Mouse (Mus musculus) limb, embryonic 15.5 days (tissue): ENCODE measurements at regions not wholly inside any gene's neighbourhood (a gene's known extent, or its start where the extent isn't known, plus 50 kb on each side); places are given as distances from the start of the nearest gene placed in this dataset.
A peak's percentile ranks its signal among the peaks of the same experiment; 100 is the strongest.

ENCODE experiments used
- ATAC-seq: fragments of 200-750 bp; cut with Nextera tagmentation; 2 replicates; pipeline ENCODE4 v1.8.0; 2017; ENCODE audit warnings: low read depth, moderate TSS enrichment; ENCODE audit not compliant: insufficient number of reproducible peaks, low FRiP score, low TSS enrichment
- H3K27ac ChIP-seq: fragments of 300-500 bp; sonication (generic); 2 replicates; pipeline ENCODE4 v1.5.1; 2015; ENCODE audit warnings: moderate library complexity, mild to moderate bottlenecking, inconsistent platforms
- H3K27me3 ChIP-seq: fragments of 300-500 bp; sonication (generic); 2 replicates; pipeline ENCODE4 v1.6.1; 2015; ENCODE audit warnings: inconsistent platforms
- H3K36me3 ChIP-seq: fragments of 300-500 bp; sonication (generic); 2 replicates; pipeline ENCODE4 v1.6.1; 2015; ENCODE audit warnings: inconsistent platforms
- H3K4me1 ChIP-seq: fragments of 300-500 bp; sonication (generic); 2 replicates; pipeline ENCODE4 v1.6.1; 2015; ENCODE audit warnings: inconsistent platforms
- H3K4me2 ChIP-seq: fragments of 300-500 bp; sonication (generic); 2 replicates; pipeline ENCODE4 v1.6.1; 2015; ENCODE audit warnings: mild to moderate bottlenecking, inconsistent platforms
- H3K4me3 ChIP-seq: fragments of 300-500 bp; sonication (generic); 2 replicates; pipeline ENCODE4 v1.5.1; 2015; ENCODE audit warnings: mild to moderate bottlenecking, inconsistent platforms
- H3K9ac ChIP-seq: fragments of 300-500 bp; sonication (generic); 2 replicates; pipeline ENCODE4 v1.6.1; 2015; ENCODE audit warnings: inconsistent platforms
- H3K9me3 ChIP-seq: fragments of 300-500 bp; sonication (generic); 2 replicates; pipeline ENCODE4 v1.6.1; 2016; ENCODE audit warnings: inconsistent platforms
- WGBS: fragments of 180-500 bp; shearing (Covaris S2); methylation state at CpG from one replicate; pipeline ENCODE4 v1.1.7; 2015; 5-methylcytosine and 5-hydroxymethylcytosine counted together

DNA sequence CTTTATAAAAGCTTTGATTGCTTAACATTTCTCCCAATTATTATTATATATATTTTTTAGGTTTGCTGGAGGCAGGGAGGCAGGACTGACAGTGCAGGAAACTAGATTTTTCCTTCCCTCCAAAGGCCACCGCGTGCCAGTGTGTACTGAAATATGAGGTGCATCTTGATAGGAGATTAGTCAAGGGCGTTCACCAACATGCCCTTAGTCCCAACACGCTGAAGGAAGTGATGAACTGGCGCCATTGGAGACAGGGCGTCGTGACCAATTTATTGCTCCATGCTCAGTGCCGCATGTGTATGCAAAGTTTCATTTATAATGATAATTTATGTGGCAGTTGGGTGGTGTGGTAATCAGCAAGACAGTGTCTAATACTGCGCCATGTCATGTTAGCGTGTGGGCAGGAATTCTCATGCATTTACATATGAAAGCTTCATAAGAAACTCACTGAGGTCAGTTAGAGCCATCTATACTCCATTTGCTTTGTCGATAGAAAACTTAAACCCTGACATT, 66.2 kb downstream of the Isl1 start:
- no peak overlapping the region for H3K27ac ChIP-seq
- 85% methylated on average over 11 of the region's 11 CpGs for WGBS
- no peaks in the 10 kb centered on the region for H3K36me3 ChIP-seq

DNA sequence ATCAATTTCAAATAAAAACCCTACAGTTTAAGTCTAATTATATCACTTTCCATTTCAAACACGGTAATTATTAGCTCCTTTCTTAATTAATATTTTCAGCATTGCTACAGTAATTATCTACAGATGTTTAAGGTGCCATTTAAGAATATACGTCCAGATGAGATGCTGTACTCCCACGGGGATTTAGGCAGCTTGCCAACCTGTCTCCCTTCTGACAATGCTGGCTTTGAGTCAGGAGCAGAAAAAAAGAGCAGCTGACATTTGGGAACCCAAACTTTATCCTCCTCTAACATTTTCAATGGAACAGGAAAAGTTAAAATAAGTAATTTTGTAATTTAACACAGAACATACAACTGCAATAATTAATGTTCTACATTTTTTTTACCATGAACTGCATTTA, 94.4 kb downstream of the Isl1 start:
- no peak for ATAC-seq
- Histone ChIP-seq H3K4me3 (no peak overlapping the region), H3K27me3 (no peaks in the 10 kb centered on the region), H3K4me2 (no peak overlapping the region), H3K9me3 (no peaks in the 10 kb centered on the region), H3K27ac (no peak overlapping the region), H3K4me1 (peaks cover 4% of the 10 kb centered on the region; the same call in 1 of the 2 replicates), H3K9ac (no peak overlapping the region), H3K36me3 (no peaks in the 10 kb centered on the region)
- 10% methylated on average over 3 of the region's 3 CpGs for WGBS

More for the DNA sequence above, 66.2 kb downstream of the Isl1 start:
- Histone ChIP-seq H3K27me3 (no peaks in the 10 kb centered on the region), H3K9ac (no peak overlapping the region), H3K4me2 (no peak overlapping the region), H3K9me3 (no peaks in the 10 kb centered on the region), H3K4me3 (no peak overlapping the region), H3K4me1 (no peaks in the 10 kb centered on the region)
- no peak for ATAC-seq

DNA sequence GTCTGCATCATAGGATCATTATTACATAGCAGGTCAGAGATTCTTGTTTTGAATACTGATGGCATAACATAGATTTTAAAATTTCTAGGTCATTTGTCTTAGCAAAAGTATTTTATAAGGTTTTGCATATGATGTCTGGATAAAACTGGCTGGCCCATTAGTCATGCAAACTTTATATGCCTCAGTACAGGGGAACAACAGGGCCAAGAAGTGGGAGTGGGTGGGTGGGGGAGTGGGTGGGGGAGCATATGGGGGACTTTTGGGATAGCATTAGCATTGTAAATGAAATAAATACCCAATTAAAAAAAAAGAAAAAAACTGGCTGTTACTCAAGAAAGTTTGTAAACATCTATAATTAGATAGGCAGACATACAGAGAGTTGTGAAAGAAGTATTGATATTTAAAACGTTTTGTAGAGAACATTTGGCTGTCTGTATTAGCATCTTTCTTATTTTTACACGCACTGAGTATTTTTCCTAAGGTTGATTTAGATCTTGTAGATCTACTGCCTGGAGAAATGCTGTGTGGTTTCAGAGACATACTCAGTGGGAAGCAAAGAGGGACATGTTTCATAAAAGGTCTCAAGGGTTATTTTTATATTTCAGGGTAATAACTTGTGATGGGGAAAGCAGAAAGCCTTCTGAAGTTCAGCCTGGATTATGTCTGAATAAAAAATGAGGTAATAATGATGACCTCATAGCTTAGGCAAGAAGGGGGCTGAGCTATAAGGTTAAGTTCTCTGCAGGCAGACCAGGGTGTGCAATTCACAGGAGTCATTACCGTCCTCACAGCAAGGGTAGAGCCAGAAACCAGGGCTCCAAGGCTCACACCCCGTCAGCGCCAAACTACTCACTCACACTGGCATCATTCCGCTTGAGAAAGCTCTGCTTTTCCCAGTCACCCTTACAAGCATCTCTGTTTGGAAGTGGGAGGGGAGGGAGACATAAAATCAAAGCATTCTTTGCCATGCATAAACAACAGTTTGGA, 95.4 kb downstream of the Isl1 start:
- 0 out of 2 replicates have a peak, but pooled peaks have one; percentile 35 for ATAC-seq
- no peak overlapping the region for H3K27ac ChIP-seq
- 22% methylated on average over 6 of the region's 6 CpGs for WGBS

DNA sequence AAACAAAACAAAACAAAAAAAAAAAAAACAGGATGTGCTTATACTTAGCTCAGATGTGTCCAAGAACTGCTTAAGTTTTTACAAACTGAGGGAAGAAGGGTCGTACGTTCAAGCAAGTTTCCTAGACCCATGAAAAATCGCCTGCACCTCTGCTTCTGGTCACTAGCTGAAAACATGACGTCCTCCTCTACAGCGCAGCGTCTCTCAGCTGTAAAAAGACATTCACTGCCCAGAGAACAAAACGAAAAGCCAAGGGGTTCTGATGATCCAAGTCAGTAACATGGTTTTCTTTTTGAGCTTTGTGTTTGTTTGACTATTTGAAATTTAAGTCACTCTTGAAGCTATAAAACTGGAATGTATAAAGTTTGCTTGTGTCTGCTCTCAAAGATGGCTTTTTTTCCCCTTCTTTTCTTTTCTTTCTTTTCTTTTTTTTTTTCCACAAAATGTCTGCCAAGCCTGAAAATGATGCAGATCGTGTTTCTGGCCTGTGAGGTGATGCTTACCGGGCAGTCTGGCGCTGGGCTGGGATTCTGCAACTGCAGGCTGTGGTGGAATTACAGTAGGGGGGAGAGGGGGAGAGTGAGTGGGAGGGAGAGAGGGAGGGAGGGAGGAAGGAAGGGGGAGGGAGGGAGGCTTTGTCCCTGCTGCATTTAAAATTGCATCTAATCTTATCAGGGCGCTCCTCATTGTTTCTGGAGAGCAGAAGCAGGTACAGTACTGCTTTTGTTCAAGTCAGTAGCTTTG, 108.1 kb downstream of the Isl1 start:
- Histone ChIP-seq H3K4me3 (peak overlapping the region; percentile 18), H3K27me3 (no peaks in the 10 kb centered on the region), H3K4me2 (peak overlapping the region; percentile 38), H3K36me3 (no peaks in the 10 kb centered on the region), H3K27ac (no peak overlapping the region), H3K9me3 (no peaks in the 10 kb centered on the region), H3K9ac (no peak overlapping the region), H3K4me1 (0 out of 2 replicates have a peak, but pooled peaks cover 2% of the 10 kb centered on the region)
- ATAC-seq = 0 out of 2 replicates have a peak, but pooled peaks have one; percentile 44
- 4% methylated on average over 11 of the region's 11 CpGs for WGBS

More for the DNA sequence above, 95.4 kb downstream of the Isl1 start:
- H3K9ac ChIP-seq = no peak overlapping the region
- no peak overlapping the region for H3K4me2 ChIP-seq
- H3K9me3 ChIP-seq = no peaks in the 10 kb centered on the region
- no peaks in the 10 kb centered on the region for H3K36me3 ChIP-seq
- no peak overlapping the region for H3K4me3 ChIP-seq
- H3K27me3 ChIP-seq = no peaks in the 10 kb centered on the region
- peaks cover 4% of the 10 kb centered on the region; the same call in 1 of the 2 replicates for H3K4me1 ChIP-seq

DNA sequence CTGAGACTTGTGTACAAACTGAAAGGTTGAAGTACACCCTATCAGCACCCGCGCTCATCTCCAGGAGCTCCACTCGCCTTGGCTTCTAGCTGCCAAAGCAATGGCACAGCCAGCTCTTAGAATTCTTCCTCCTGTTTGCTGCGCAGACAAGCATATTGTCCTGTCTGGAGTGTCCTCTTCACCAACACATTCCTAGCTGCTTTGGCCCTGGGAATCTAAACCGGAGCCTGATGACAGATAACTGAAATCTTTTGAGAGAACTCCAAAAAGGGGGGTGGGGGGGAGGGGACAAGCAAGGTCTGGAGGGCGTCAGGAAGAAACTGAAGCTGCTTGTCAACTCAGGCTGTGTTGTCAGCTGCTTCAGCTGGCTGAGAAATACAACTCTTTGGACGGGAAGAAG, 122.4 kb downstream of the Isl1 start:
- no peak overlapping the region for H3K27ac ChIP-seq
- no peak overlapping the region for H3K4me2 ChIP-seq
- 58% methylated on average over 7 of the region's 7 CpGs for WGBS
- H3K27me3 ChIP-seq = no peaks in the 10 kb centered on the region
- H3K4me1 ChIP-seq = no peaks in the 10 kb centered on the region
- no peak for ATAC-seq
- no peak overlapping the region for H3K9ac ChIP-seq
- no peaks in the 10 kb centered on the region for H3K9me3 ChIP-seq
- H3K4me3 ChIP-seq = no peak overlapping the region
- H3K36me3 ChIP-seq = no peaks in the 10 kb centered on the region

DNA sequence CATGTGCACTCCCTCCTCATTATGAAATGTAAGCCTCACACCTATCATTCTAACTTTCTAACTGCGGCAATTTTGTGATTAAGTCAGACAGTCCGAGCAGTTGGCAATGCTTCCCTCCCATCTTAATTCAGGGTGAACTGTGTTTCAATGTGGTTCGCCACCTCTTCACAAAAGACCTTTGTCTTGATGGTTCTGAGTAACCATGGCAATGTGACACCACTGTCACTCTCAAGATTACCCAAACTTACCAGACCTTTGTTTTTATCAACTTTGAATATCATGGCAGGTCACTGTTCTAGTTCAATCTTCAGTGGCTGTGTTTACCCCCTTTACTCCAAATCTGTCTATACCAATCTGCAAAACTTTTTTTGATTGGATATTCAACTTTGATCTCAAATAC, 131.7 kb downstream of the Isl1 start:
- Histone ChIP-seq H3K4me1 (no peaks in the 10 kb centered on the region), H3K27ac (no peak overlapping the region), H3K36me3 (no peaks in the 10 kb centered on the region), H3K4me2 (no peak overlapping the region), H3K9ac (no peak overlapping the region), H3K27me3 (no peaks in the 10 kb centered on the region), H3K9me3 (no peaks in the 10 kb centered on the region), H3K4me3 (no peak overlapping the region)
- ATAC-seq = no peak
- WGBS = 87% methylated on average over 3 of the region's 3 CpGs

DNA sequence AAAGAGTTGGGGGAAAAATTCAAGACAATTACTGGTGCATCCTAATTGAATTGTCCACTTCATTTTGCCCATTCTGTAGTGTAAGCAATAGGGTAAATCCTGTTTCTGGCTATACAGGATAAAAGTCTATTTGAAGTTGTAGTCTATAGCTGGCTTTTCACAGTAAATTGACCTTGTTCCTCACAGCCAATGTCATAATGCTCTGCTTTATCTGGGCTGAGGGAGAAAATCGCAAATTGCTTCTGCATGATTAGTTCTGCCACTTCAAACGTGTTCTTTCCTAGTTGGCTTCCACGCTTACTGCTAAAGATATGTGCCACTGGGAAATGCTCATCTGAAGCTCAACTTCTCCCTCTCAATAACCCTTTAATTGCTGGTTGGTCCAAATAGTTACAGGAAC, 134.5 kb downstream of the Isl1 start:
- Histone ChIP-seq H3K27me3 (no peaks in the 10 kb centered on the region), H3K4me3 (no peak overlapping the region), H3K9ac (no peak overlapping the region), H3K4me1 (no peaks in the 10 kb centered on the region), H3K27ac (no peak overlapping the region), H3K9me3 (no peaks in the 10 kb centered on the region), H3K4me2 (no peak overlapping the region), H3K36me3 (no peaks in the 10 kb centered on the region)
- ATAC-seq = no peak
- WGBS = 28% methylated on average over 3 of the region's 3 CpGs

DNA sequence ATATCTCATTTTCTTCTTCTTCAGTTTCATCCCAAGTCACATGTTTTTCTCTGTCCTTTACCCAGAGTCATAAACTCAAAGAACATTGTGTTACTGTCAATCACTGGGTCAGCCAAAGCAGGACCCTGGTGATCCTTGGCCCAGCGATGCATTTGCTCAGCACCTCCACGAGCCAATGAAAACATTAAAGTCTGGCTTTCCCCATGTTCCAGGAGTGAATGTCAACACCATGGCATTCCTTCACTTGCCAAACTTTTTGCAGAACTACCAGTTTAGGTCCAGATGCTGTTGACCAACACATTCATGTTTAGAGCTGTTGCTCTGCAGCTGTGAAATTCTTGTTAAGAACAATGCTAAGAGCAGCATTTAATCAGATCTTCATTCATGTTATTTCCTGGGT, 135.6 kb downstream of the Isl1 start:
- H3K9me3 ChIP-seq = no peaks in the 10 kb centered on the region
- 49% methylated on average over 2 of the region's 2 CpGs for WGBS
- ATAC-seq = no peak
- H3K9ac ChIP-seq = no peak overlapping the region
- no peak overlapping the region for H3K4me3 ChIP-seq
- H3K27ac ChIP-seq = no peak overlapping the region
- H3K4me2 ChIP-seq = no peak overlapping the region
- H3K27me3 ChIP-seq = no peaks in the 10 kb centered on the region
- no peaks in the 10 kb centered on the region for H3K4me1 ChIP-seq
- H3K36me3 ChIP-seq = no peaks in the 10 kb centered on the region

DNA sequence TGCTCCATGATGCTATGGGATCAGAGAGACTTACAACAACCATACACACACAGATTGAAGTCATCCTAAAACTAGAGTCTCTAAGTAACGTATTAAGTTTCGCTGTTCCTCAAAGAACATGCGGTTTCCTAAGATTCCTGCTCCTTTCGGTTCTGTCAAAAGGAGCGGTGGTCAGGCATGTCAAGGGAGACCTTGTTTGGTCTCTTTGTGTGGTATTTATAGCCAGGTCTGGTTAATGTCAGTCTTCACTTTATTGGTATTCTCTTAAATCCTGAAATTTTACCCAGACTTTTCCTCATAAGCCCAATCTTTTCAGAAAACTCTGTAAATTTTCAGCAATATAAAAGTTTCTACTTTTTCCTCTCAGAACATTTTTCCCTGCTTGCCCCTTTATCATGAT, 166.5 kb downstream of the Isl1 start:
- Histone ChIP-seq H3K4me1 (no peaks in the 10 kb centered on the region), H3K27ac (no peak overlapping the region), H3K36me3 (no peaks in the 10 kb centered on the region), H3K9me3 (no peaks in the 10 kb centered on the region), H3K4me3 (no peak overlapping the region), H3K27me3 (no peaks in the 10 kb centered on the region), H3K9ac (no peak overlapping the region), H3K4me2 (no peak overlapping the region)
- WGBS = 26% methylated on average over 5 of the region's 5 CpGs
- no peak for ATAC-seq

DNA sequence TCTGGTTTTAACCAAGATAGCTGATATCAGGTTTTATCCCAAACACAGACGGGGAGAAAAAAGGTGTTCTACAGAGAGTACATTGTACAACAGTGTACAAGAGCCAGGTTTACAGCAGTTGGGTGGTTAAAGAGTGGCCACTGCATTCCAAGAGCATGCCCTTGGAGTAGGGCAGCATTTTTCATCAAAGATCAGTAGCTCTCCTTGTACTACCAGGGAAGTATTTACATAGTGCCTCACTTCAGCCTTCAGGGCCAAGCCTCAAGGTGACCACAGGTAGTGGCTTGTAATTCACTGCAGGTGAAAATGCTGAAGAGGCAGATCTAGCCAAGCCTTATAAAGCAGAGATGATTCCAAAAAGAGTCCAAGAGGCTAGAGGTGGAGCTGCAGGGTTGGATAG, 190.8 kb downstream of the Isl1 start:
- WGBS = 79% methylated on average over 1 of the region's 1 CpGs
- no peaks in the 10 kb centered on the region for H3K36me3 ChIP-seq
- H3K4me1 ChIP-seq = no peaks in the 10 kb centered on the region
- H3K9ac ChIP-seq = no peak overlapping the region
- H3K27me3 ChIP-seq = no peaks in the 10 kb centered on the region
- no peak overlapping the region for H3K27ac ChIP-seq
- H3K4me2 ChIP-seq = no peak overlapping the region
- H3K9me3 ChIP-seq = no peaks in the 10 kb centered on the region
- ATAC-seq = no peak
- H3K4me3 ChIP-seq = no peak overlapping the region

DNA sequence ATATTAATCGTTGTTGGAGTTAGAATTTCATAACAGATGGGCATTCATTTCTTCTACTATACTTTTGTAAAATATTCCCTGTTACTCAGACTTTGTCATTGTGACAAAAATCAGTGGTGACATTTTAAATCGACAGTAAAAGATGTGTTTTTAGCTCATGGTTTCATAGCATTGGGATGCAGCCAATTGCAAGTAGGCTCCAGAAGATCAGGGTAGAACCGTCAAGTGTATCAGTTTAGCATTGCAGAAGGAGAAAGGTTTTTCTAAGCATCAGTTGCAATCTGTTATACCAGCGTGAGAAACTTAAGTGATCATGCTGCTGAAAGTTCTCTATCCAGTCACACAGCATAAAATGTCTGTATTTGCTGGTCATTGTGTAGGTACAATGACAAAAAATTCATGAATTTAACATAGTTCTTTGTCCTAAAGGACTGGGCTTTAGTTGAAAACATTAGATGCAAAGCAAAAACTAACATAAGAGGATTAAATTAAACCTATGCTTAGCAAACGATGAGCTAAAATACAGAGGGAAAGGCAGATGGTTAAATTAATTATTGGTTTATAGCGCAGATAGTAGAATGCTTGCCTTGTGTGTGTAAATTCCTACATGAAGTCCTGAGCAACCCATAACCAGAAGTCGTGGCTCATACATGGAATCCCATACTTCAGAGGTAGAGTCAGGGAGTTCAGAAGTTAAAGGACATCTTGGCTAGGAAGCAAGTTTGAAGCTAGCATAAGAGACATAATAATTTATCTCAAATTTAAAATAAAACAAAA, 198.3 kb downstream of the Isl1 start:
- WGBS = 76% methylated on average over 7 of the region's 7 CpGs
- H3K4me1 ChIP-seq = no peaks in the 10 kb centered on the region
- no peak for ATAC-seq

More for the DNA sequence above, 198.3 kb downstream of the Isl1 start:
- Histone ChIP-seq H3K9me3 (no peaks in the 10 kb centered on the region), H3K4me3 (no peak overlapping the region), H3K27ac (no peak overlapping the region), H3K9ac (no peak overlapping the region), H3K36me3 (no peaks in the 10 kb centered on the region), H3K27me3 (no peaks in the 10 kb centered on the region), H3K4me2 (no peak overlapping the region)
